8 mouse cellular contexts compared by ENCODE assay signal in the genomic region with DNA sequence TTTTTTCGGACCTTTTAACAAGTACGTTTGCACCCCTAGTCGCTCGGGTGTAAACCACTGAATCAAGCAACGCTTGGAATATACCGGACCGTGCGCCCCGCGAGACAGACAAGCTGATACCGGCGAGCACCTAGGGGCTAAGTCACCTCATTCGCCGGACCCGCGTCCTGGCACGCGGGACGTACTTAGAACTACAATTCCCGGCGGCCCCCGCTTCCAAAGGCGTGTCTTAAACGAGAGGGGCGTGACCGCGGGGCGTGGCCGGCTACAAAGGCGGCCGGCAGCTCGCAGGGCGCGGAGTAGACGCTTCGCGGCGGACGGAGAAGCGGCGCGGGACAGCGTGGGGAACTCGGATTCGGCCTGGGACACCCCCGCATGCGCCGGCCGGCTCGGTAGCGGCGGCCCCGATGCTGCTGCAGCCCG. TPM values are rescaled to one million over a fixed set of nuclear protein-coding genes. Genes with fewer than 3 reads are reported as not detected.
DNase-seq lines count a peak whose midpoint lies in the region; ATAC-seq and TF ChIP-seq lines count a peak whose summit lies in the region.

No protein-coding gene starts in this region.

- peak overlapping the region; percentile 96 for H3K27ac ChIP-seq in hindbrain, embryonic 10.5 days
- peak overlapping the region; percentile 53; the same call in 1 of the 2 replicates for H3K27ac ChIP-seq in lung, embryonic 16.5 days (ENCODE audit: low read length)
- H3K27ac ChIP-seq in thymus, adult 2 months (ENCODE audit: control insufficient read depth, insufficient read depth, low read length): no peak overlapping the region

- H3K27me3 ChIP-seq in hindbrain, embryonic 10.5 days (ENCODE audit: insufficient read depth, poor library complexity, severe bottlenecking): peaks cover 39% of the 10 kb centered on the region
- peaks cover 3% of the 10 kb centered on the region for H3K27me3 ChIP-seq in lung, embryonic 16.5 days (ENCODE audit: control insufficient read depth, insufficient read depth, low read depth, low read length)
- H3K27me3 ChIP-seq in thymus, adult 2 months (ENCODE audit: control insufficient read depth, insufficient read depth, low read length): no peaks in the 10 kb centered on the region

- TF ChIP-seq CTCF in thymus, adult 2 months (IDR thresholded peaks at IDR 0.05; ENCODE audit: borderline replicate concordance, control insufficient read depth, extremely low read depth, insufficient read depth, low read length, poor library complexity): no peak

- H3K4me2 ChIP-seq in lung, embryonic 16.5 days (ENCODE audit: low read depth, low read length): peak overlapping the region; percentile 92

- WGBS in hindbrain, embryonic 10.5 days: under 1% methylated on average over 54 of the region's 54 CpGs
- under 1% methylated on average over 54 of the region's 54 CpGs for WGBS in lung, embryonic 16.5 days
- under 1% methylated on average over 54 of the region's 54 CpGs for WGBS in thymus, adult 2 months

- no peaks in the 10 kb centered on the region for H3K9me3 ChIP-seq in hindbrain, embryonic 10.5 days
- no peaks in the 10 kb centered on the region for H3K9me3 ChIP-seq in lung, embryonic 16.5 days (ENCODE audit: control insufficient read depth, low read length)

- peak overlapping the region; percentile 77 for H3K9ac ChIP-seq in lung, embryonic 16.5 days (ENCODE audit: low read length)

- peak; percentile 93 for DNase-seq in Muller cell, postnatal 12 days (ENCODE audit: inconsistent ontology term)
- peak; percentile 95 for DNase-seq in cerebellum, adult 9-10 months
- peak; percentile 92 for DNase-seq in hindbrain, embryonic 10.5 days (ENCODE audit: low spot score)
- peak; percentile 91 for DNase-seq in layer of hippocampus, adult 9-11 months
- DNase-seq in ovary, adult 18-20 months (ENCODE audit: low spot score): peak; percentile 85
- DNase-seq in thymus, adult 2 months: peak; percentile 96

- peaks cover 73% of the 10 kb centered on the region for H3K4me1 ChIP-seq in hindbrain, embryonic 10.5 days (replicated peaks)
- H3K4me1 ChIP-seq in lung, embryonic 16.5 days (replicated peaks; ENCODE audit: control insufficient read depth, insufficient read depth, low read length): peaks cover 52% of the 10 kb centered on the region
- H3K4me1 ChIP-seq in thymus, adult 2 months (replicated peaks; ENCODE audit: control insufficient read depth, insufficient read depth, low read length): peaks cover 67% of the 10 kb centered on the region

- ATAC-seq in frontal cortex, adult (ENCODE audit: low TSS enrichment): peak; percentile 84
- ATAC-seq in lung, embryonic 16.5 days (ENCODE audit: low read depth): peak; percentile 77

- H3K4me3 ChIP-seq in hindbrain, embryonic 10.5 days: peak overlapping the region; percentile 86
- H3K4me3 ChIP-seq in lung, embryonic 16.5 days (ENCODE audit: low read length): peak overlapping the region; percentile 73
- H3K4me3 ChIP-seq in thymus, adult 2 months (ENCODE audit: control insufficient read depth, insufficient read depth, low read length): peak overlapping the region; percentile 72

- H3K36me3 ChIP-seq in hindbrain, embryonic 10.5 days: peaks cover 33% of the 10 kb centered on the region
- no peaks in the 10 kb centered on the region for H3K36me3 ChIP-seq in lung, embryonic 16.5 days (ENCODE audit: control insufficient read depth, insufficient read depth, low read length)
- peaks cover 20% of the 10 kb centered on the region; the same call in 1 of the 2 replicates for H3K36me3 ChIP-seq in thymus, adult 2 months (ENCODE audit: control insufficient read depth, insufficient read depth, low read length)

- peak; percentile 97 for TF ChIP-seq POLR2A in thymus, adult 2 months (IDR thresholded peaks at IDR 0.05; ENCODE audit: control insufficient read depth, extremely low read depth, insufficient read depth, low read length, poor library complexity)

RNA-seq across cellular contexts. Expression of a gene that starts 1.3 kb away (rescaled TPM):
- 92.3 and 95.9 TPM in 2 replicates for polyA plus RNA-seq in hindbrain, embryonic 10.5 days (2016; fragmentation: Nextera tagmentation; extraction: Ambion mirVana)
- 30.8 and 34.3 TPM in 2 replicates for polyA plus RNA-seq in lung, embryonic 16.5 days (2015; fragmentation: Nextera tagmentation; extraction: Ambion mirVana)
- polyA plus RNA-seq in thymus, adult 2 months (2012; rRNA removed): 1,267 and 1,290 TPM in 2 replicates

RNA-seq across cellular contexts. Expression of a gene that starts 21.7 kb away (rescaled TPM):
- 158 and 162 TPM in 2 replicates for polyA plus RNA-seq in hindbrain, embryonic 10.5 days (2016; fragmentation: Nextera tagmentation; extraction: Ambion mirVana)
- 104 and 109 TPM in 2 replicates for polyA plus RNA-seq in lung, embryonic 16.5 days (2015; fragmentation: Nextera tagmentation; extraction: Ambion mirVana)
- polyA plus RNA-seq in thymus, adult 2 months (2012; rRNA removed): 111 and 122 TPM in 2 replicates

RNA-seq across cellular contexts. Expression of a gene that starts 44.1 kb away (rescaled TPM):
- 0.47 and 0.49 TPM in 2 replicates for polyA plus RNA-seq in hindbrain, embryonic 10.5 days (2016; fragmentation: Nextera tagmentation; extraction: Ambion mirVana)
- polyA plus RNA-seq in lung, embryonic 16.5 days (2015; fragmentation: Nextera tagmentation; extraction: Ambion mirVana): 0.21 and 0.30 TPM in 2 replicates
- 101 and 126 TPM in 2 replicates for polyA plus RNA-seq in thymus, adult 2 months (2012; rRNA removed)

Comparison
In these comparisons a context has a peak if more than half of its experiments do, and no peak if none do; other contexts are left out.
1. RNA of a gene that starts 1.3 kb away (polyA plus RNA-seq): 1,267 to 1,290 TPM in thymus, adult 2 months; 92.3 to 95.9 TPM in hindbrain, embryonic 10.5 days and 30.8 to 34.3 TPM in lung, embryonic 16.5 days; every median in the first group is over 10 times any median in the second.
2. RNA of a gene that starts 44.1 kb away (polyA plus RNA-seq): 101 to 126 TPM in thymus, adult 2 months; 0.47 to 0.49 TPM in hindbrain, embryonic 10.5 days and 0.21 to 0.30 TPM in lung, embryonic 16.5 days; every median in the first group is over 10 times any median in the second.
3. Peak in every context shown above with its lines, with median percentiles within 50 percentile points of each other: DNase-seq and H3K4me3 ChIP-seq.